Mouse (Mus musculus) megakaryocyte-erythroid progenitor cell, adult 5-6 weeks (primary cell): Measurements from ENCODE around the gene Omp. TPM values are rescaled to one million over a fixed set of nuclear protein-coding genes. Genes with fewer than 3 reads are reported as not detected.

Experiments used
- ATAC-seq: replicated peaks from 2 replicates; pipeline ENCODE4 v1.8.0; 2016; ENCODE audit warnings: mild to moderate bottlenecking, inconsistent platforms; ENCODE audit not compliant: severe bottlenecking, poor library complexity, low FRiP score, low TSS enrichment
- total RNA-seq, 2 experiments: library from RNA; stranded (forward) in 1 of 2; stranded (reverse) in 1 of 2; fragments of 200-1000, 215-1000 nt in 1 of 2; fragments of >200 nt in 1 of 2; fragmentation: Nextera tagmentation in 1 of 2; gene quantifications; 2 replicates each; pipeline ENCODE4 v1.2.3; 2014 to 2017

The Omp gene
- total RNA-seq (2014; fragmentation: Nextera tagmentation) = 0.63 and 0.82 TPM in 2 replicates
- not detected in 2 replicates for total RNA-seq (2017)

GRCm38 (mm10) chr7:98145402-98145801 lies at the start of gene Omp:
TSS of gene Omp (minus strand) at chr7:98145502.
- ATAC-seq = no peak; the same call in 1 of the 2 replicates

DNA sequence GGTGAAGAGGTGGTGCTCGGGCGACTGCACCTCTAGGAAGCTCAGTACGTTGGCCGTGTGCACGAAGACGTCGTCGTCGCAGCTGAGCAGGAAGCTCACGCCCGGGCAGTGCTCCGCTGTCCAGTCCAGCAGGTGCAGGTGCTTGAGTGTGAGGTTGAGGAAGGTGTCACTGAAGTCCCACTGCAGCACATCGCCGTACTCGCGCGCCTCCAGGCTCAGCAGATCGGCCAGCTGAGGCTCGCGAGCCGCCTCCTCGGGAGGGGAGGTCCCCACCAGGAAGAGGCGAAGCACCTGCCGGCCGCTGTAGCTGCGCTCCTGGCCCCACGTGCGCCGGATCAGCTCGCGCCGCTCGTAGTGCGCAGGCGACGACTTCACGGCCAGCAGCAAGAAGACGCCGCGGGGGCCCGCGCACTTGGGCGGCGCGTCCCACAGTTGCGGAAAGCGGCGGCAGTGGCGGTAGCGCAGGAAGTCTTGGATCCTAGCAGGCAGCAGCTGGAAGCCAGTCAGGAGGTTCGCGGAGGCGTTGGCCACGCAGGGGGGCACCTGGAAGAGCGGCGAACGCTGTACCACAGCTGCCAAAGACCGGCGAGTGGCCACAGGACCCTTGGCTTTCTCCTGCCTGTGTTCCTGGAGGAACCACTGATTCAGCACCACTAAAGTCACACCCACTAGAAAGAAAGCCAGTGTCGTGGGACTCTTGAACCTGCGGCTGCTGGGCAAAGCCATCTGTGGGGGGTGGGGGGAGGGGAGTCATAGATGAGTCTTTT lies 48.9 kb upstream of the Omp start:
- peak; percentile 14; the same call in 1 of the 2 replicates for ATAC-seq

- ATAC-seq = peak; percentile 47
These were observed 48.3 kb upstream of the Omp start for GRCm38 (mm10) chr7:98193515-98194025.

DNA sequence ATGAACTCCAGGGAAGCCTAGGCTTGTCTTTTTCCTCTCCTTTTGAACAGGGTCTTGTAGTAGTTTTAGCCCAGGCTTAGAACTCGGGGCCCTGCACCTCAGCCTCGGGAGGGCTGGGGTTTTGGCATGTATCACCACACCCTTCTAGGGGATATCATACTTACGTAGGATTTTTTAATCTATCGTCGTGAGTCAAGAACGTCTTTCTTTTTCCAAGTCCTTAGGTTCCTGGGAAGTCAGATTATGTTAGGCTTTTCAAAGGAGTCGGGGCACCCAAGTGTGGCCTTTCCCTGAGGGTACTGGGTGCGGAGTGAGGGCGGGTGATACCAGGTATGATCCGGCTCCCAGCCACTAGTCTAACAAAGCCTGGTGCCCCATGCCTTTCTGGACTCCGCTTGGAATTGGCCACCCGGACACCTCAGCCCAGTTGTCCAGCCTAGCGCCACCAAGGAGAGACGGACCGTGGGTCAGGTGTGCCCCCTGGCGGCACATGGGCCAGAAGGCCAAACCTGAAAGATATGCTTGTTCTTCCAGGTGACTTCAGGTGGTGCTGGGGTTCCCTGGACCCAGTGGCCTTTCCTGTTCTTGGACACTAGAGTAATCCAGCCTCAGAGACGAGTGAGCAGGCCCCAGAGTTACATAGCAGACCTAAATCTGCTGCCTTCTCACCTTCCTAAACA lies 46.4 kb upstream of the Omp start:
- no peak for ATAC-seq

- ATAC-seq = no peak
These were observed 45.3 kb upstream of the Omp start for GRCm38 (mm10) chr7:98190578-98190977.

DNA sequence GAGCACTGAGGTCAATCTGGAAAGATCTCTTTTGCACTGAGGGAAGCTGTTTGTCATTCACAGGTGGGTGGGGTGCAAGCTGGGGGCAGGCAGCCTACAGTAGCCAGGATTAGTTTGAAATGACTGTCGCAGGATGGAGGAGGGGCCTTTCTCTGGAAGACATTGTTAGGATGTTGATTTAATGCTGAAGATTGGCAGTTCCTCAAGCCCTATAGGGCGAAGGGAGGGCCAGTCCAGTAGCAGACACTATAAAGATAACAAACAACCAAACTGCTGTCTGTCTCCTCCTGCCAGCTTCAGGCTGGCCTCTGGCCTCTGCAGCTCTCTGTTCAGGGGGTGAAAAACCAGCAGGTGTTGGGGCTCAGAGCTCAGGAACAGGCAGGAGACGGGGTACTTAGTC lies 44.4 kb upstream of the Omp start:
- ATAC-seq = peak; percentile 26

DNA sequence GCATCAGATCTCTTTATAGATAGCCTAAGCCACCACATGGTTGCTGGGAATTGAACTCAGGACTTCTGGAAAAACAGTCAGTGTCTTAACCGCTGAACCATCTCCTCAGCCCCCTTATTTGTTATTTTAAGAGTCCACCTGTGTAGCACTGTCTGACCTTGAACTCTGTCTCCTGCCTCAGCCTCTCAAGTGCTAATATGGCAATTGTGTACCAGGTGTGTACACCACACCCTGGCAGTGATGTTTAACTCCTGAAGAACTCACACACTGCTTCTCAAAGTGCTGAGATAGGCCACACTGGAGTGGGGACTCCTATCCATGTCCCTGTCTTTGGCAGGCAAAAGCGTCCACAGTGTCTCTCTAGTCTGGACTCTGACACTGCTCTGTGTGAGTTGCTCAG lies 43.4 kb upstream of the Omp start:
- ATAC-seq = no peak

DNA sequence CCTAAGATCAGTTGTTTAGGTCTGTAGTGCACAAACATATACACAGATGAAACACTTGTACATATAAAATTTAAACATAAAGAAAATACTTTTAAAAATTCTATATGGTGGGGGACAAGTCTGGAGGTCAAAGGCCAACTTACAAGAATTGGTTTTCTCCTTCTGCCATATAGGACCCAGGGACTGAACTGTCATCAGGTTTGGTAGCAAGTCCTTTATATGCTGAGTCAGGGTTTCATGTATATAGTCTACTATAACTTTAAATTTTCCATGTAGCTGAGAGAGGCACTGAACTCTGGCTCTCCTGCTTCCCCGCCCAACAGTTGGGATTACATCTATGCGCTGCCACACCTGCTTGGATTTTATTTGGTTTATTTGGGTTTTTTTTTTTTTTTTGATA lies 42.9 kb upstream of the Omp start:
- ATAC-seq = no peak

DNA sequence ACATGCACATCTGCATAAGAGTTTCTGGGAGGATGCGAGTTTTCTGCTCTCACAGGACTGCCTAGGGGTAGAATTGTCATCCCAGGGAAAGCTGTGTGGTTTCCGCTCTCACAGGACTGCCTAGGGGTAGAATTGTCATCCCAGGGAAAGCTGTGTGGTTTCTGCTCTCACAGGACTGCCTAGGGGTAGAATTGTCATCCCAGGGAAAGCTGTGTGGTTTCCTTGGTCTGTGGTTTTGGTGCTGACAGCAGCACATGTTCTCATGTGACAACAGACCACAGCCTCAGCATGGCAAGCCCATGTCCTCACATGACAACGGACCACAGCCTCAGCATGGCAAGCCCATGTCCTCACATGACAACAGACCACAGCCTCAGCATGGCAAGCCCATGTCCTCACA lies 42.0 kb upstream of the Omp start:
- ATAC-seq = peak; percentile 24; the same call in 1 of the 2 replicates

DNA sequence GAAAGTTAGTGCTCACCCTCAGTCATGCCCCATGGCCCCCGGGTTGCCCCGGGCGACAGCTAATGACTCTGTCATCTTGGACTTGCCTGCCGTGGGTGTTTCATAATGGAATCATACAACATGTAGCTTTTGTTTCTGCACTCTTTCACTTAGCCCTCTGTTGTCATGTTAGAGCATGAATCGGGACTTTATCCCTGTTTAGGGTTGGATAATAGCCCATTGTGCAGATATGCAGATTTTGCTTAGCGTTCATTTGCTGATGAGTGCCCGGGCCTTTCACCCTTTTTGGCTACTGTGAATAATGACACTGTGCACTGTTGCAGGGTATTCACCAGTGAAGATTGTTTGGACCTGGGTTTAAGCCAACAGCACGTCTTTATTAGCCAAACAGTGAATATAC lies 41.3 kb upstream of the Omp start:
- no peak for ATAC-seq

DNA sequence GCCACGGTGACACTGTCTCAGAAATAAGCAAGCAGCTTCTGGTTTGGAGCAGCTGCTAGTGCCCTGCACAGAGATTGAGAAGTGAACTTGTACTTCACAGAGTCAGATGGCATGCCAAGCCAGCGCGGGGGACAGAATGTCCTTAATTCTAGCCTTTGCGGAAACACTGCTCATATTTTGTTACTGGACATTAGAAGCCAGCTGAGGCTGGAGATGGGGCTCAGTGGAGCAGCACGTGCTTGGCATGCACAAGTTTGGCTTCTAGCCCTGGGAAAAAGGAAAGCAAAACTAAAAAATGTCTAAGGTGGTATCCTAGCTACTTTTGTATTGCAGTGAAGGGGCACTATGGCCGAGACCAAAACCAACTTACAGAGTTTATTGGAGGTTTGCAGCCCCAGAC lies 40.0 kb upstream of the Omp start:
- no peak for ATAC-seq

DNA sequence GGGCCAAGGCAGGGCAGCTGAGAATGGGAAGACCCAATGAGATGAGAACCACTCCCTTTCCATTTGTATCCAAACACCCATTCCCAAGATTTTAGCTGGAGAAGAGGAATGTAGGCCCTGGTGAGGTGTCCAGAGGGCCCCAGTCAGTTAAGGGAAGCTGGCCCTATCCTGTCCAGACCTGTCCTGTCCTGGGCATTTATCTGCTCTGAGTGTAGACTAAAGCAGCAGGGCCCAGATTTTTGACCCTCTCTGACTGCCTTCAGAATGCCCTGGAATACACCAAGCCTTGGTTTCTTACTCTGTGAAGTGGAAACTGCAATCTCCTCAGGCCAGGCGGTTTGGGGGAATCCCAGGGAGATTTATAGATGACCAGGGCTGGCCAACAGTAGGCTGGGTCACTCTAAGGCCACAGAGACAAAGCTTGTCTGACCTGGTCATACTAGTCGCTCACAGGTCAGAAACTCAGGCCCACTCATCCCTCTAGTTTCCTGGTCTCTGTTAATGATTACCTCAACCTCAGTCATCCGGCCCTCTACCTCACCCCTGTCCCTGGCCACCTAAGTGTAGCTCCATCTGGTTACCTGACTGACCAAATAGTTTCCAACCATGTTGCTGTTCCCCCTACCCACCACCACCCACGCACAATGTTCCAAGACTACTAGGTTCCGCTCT lies 33.4 kb upstream of the Omp start:
- ATAC-seq = peak; percentile 8; the same call in 1 of the 2 replicates

DNA sequence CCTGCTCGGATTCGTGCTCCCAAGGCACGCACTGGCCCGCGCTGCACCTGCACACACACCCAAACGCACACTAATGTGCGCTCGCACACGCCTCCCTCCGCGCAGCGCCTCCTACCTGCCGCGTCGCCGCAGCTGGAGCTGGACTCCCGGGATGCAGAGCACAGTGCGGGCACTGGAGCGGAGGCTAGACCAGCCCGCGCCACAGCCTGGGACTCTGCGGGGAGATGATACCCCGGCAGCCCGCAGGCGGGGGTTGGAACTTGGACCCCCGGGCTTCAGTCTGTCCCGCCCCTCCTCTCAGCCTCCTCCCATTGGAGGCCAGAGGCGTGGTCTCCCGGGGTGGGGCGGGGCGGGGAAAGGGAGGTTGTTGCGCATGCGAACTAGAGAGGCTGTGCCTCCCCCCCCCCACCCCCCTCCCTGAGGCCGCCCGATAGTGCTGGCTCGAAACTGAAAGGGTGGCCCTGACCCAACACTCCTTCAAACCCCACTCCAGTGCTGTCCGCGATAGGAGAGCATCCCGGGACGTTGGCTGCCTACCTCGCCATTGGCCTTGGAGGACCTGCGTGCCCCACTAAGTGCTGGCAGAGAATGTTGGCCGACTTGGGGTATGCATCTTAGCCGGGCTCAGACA lies 32.7 kb upstream of the Omp start, which contains the start of gene Capn5:
Gene Capn5 (minus strand): TSS at position 346 of the 631 bp plus-strand sequence.
- ATAC-seq = peak; percentile 62

- ATAC-seq = no peak
These were observed 32.2 kb upstream of the Omp start for GRCm38 (mm10) chr7:98177566-98177928.

DNA sequence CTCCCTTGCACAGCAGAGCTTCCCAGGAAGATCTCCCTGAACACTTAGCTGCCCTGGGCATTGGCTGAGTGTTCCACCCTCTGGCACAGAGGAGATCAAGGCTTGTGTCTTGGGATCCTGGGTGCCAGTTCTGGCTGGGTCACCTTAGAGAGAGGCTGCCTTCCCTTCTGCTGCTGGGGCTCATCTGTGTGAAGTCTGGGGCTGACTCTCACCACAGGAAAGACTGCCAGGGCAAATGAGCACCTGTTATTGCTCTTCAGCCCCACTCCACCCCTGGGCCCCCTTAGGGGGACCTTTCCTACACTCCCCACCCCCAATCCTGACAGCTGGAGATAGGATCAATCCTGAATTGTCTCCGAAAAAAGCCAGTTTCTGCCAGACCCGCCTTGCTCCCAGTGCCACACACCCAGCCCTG lies 31.8 kb upstream of the Omp start:
- ATAC-seq = no peak

GRCm38 (mm10) chr7:98176322-98177070 lies 31.2 kb upstream of the Omp start:
- no peak for ATAC-seq

- ATAC-seq = peak; percentile 74
These were observed 29.8 kb upstream of the Omp start for GRCm38 (mm10) chr7:98174883-98175755.

DNA sequence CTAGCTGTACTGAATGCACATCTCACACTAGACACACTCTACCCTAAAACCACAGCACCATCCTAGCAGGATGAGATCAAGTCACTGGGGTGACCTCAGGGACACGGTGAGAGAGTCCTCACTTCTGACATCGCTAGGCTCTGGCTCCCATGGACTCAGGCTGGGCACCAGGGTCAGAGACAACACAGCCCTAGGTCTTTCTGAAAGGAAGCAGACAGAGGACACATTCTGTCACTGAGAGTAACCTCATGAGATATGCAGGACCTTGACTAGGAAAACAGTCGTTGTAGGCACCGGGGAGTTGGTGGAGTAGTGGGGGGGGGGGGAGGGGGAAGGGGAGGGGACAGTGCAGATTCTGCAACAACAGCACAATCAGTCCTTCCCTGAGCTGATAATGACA lies 28.1 kb upstream of the Omp start:
- no peak for ATAC-seq
